Mouse (Mus musculus) lung, postnatal 25 days (tissue): ENCODE measurements around the gene Adam1b.
A peak's percentile ranks its signal among the peaks of the same experiment; 100 is the strongest.
"Not testable (repeated sequence)": the region's sequence is repeated elsewhere in the genome, so short reads cannot be mapped to it uniquely, and the experiment has no call there.

Experiments
- DNase-seq: peaks from one replicate; pipeline ENCODE4 v3.0.0; 2022; ENCODE audit warnings: low spot score

Gene Adam1b

DNA sequence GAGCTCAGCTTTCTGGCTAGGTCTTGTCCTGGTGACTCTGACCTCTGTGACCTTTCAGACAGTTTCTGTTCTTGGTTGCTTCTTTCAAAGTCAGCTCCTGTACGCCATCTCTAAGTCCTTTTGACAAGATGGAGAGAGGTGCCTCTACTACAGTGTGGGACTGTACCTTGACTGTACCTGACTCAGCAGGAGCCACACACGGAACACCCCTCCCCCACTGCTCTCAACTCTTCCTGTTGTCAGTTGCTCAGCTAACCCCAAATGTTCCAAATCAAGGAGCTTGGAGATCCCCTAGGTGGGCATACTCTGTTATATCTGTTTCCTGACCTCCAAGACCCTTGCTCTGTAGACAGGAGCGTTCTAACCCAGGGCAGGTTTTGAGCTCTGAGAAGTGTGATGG, at the start of gene Adam1b:
Adam1b (minus strand) TSS at position 205 of the 400 bp plus-strand sequence.
- DNase-seq, result no peak

DNA sequence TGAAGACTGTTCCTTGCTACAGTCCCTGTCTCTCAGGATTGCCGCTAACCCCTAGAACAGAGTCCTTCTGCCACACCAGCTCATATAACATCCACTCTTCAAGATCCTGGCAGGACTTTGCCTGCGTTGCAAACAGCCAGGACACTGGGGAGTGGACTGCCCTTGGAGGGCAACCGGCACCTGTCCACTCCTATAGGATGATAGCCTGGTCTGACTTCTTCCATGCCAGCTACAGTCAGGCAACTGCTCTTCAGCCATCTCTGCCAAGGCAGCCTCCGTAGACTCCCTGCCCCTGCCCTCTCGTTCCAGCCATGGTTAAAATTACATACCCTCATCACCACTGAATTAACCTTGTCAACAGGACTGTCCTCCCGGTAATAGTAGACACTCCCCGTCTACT, 46.0 kb upstream of the Adam1b start:
- DNase-seq, result no peak

DNA sequence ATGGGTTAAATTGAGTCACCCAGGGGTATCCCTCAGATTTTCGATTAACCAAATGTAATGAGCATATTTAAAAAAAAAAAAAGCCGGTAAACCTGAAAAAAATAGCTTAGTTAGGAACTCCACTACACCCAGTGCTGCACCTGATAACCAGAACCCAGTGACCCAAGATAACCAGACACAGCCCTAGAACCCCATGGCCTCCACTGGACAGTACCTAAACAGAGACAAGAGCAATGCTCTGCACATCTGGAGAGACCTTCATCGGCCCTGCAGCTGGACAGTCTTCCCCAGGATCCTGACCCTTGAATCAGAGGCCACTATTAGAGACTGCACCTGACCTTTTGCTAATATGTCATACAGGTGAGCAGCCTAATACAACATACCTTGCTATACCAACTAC, 43.8 kb upstream of the Adam1b start:
- no peak for DNase-seq

DNA sequence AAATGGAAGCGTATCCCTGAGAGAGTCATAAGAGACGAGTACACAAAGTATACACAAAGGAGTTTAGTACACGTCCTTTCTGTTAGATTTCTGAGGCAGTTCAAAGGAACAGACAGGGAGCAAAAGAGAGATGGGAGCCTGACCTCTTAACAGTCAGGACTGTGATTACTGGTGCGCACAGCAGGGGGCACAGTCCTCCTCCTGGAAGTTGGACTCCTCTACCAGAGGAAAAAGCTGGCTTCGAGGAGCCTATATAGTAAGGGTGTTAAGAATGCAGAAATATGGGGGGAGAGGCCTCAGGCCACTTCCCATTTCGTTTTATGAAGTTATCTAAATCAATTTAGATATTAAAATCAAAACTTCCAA, 43.3 kb upstream of the Adam1b start:
- peak; percentile 50 for DNase-seq

DNA sequence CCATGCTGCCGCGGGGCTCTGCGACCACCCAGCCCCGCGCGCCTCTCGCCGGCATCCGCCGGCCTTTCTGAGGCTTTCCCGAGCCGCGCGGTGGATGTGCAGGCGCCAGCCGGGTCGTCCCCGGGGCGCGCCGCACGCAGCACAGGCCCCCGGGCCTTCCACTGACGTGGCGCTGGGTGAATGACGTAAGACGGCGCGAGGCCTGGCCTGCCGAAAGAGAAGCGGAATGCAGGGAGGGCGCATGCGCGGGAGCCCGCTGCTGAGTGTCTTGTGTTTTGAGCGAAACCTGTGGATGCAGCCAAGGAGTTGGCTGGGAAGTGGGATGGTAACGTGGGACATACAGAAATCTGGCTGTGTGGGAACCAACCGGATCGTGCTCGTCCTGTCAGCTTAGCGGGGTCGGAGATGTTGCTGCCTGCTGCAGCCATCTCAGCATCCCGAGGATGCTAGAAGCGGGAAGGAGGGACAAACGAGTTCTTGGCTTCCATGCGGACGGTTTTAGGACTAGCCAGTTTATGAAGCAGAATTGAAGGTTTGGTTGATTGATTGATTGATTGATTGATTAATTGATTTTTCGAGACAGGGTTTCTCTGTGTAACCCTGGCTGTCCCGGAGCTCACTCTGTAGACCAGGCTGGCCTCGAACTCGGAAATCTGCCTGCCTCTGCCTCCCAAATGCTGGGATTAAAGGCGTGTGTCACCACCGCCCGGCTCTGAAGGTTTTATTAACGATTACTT, 42.7 kb upstream of the Adam1b start, which contains the start of gene Mapkapk5:
Mapkapk5 (minus strand) TSS at position 113 of the 737 bp plus-strand sequence.
- peak; percentile 96 for DNase-seq

DNA sequence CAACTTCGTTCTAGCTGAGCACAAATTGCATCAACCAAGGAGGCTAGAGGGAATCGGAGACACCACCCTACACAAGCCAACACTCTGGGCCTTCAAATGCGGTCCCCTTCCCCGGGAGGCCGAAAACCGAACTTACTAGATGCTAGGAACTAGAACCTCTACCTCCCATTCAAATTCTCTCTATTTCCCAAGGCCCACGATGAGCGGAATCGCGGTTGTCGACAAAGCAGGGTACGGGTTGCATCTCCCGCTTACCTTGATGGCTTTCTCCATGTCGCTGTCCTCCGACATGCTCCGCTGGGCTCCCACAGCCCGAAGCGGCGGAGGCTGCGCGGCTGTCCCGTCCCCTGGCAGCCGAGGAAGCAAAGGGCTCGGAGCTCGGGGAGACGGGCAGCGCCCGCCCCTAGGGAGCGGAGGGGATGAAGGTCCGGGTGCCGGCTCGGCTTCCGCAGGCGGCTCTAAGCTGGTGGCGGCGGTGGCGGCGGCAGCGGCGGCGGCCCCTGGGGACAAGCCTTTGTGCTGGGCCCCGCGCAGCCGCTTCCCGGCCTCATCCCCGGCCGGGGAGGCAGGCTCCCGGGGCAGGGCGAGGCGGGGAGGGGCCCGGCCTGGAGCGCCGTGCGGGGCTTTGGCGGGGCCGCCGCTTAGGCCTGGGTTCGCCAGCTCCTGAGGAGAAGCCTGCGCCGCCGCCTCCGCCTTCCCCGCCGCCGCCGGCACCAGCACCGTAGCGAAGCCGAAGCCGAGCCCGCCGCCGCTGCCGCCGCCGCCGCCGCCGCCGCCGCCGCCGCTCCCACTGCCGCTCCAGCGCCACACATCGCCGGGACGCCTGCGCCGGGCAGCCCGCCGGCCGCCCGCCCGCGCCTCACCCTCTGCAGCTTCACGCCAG, 41.9 kb upstream of the Adam1b start, which contains the start of the genes Adam1a and Gm42878:
Adam1a (minus strand) TSS at position 573 of the 883 bp plus-strand sequence.
Gm42878 (minus strand) TSS at position 573 of the 883 bp plus-strand sequence.
- DNase-seq, result no peak

DNA sequence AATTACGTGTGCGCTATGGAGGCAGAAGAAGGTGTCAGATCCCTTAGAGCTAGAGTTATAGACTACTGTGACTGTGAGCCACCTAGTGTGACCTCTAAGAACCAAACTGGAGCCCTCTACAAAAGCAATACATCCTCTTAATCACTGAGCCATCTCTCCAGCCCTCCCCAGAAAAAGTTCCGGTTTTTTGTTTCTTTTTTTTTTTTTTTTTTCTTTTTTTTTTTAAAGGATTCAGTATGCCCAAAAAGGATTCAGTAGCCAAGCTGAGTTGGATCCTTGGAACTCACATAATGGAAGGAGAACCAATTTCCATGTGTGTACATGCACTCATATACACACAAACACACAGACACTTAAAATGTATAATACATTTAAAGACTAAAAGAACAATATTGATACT, 40.1 kb upstream of the Adam1b start:
- no peak for DNase-seq

DNA sequence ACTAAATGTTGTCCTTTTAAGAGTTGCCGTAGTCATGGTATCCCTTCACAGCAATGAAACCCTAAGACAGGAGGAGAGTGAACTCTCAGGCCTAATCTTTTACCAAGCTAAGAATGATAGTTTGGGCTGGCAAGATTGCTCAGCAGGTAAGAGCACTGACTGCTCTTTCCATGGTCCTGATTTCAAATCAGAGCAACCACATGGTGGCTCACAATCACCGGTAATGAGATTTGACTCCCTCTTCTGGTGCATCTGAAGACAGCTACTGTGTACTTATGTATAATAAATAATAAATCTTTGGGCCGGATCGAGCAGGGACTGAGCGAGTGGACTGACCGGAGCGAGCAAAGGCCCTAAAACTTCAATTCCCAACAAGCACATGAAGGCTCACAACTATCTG, 38.0 kb upstream of the Adam1b start:
- no peak for DNase-seq

DNA sequence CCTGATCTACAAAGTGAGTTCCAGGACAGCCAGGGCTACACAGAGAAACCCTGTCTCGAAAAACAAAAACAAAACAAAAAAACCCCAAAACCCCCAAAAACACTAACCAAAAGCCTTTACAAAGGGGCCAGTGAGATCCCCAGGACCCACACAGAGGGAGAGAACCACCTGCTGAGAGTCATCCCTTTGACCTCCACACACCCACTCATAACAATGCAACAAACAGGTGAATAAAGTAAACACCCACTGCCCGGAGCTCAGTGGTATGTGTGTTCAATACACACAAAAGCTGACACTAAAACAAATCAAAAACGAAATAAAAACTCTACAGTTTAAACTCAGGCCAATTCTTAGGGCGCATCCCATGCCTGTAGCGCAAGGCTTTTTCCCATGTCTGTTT, 36.8 kb upstream of the Adam1b start:
- no peak for DNase-seq

DNA sequence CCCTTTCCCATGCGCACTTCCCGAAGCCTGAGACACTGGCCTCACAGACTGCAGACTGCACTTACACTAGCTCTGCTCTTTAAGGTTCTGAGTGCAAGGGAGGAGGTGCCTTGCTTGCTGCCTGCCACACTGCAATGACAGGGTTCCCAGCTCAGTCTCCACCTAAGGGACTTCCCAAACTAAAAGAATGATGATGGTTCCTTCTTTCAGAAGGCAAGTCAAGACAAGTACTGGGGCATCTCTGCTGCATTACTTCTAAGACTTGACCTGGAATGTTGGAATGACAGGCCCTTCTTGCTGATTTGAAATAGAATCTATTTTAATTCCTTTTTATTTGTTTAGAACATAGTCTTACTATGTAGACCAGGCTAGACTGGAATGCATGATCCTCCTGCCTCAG, 34.4 kb upstream of the Adam1b start:
- no peak for DNase-seq

DNA sequence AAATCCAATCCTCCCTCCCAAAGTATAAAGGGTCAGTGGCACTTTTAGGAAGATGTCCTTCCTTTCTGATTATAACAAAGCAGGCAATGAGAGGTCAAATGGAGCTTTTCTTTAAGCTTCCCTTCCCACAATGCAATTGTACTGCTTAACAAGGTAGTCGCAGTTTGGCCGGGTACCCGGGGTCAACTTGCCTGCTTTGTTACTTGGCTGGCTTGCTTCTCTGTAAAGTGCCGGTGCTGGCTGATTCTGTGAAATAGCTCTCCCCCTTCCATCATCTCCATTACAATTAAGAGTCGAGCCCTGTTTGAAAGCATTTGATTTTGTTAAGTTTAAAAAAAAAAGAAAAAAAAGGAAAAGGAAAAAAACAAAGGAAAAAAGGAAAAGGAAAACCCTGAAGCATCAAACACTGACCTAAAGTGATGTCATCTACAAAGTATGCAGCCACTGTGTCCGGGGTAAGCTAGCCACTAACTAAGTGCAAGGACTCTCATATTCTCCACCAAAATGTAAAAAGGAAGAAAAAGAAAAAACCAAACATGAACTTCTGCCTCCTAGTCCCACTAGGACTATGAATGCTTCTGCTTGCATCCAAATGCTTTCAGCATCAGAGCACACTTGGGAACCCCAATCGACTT, 33.8 kb upstream of the Adam1b start:
- DNase-seq, result no peak

DNA sequence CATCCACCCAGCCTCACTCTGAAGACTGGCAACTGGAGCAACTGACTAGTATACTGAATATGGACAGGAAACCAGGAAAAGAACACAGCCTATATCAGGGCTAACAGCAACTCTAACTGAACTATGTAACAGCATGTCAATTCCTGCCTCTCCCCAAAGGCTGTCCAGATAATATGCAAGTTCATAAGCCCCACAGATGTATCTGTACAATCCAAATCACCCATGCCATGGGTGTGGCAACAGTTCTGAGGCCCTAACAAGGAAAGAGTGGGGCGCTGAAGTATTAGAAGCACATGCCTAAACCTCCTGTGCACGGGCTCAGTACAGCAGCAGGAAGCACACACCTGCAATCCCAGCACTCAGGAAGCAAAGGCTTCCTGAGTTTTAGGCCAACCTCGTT, 31.9 kb upstream of the Adam1b start:
- no peak for DNase-seq

DNA sequence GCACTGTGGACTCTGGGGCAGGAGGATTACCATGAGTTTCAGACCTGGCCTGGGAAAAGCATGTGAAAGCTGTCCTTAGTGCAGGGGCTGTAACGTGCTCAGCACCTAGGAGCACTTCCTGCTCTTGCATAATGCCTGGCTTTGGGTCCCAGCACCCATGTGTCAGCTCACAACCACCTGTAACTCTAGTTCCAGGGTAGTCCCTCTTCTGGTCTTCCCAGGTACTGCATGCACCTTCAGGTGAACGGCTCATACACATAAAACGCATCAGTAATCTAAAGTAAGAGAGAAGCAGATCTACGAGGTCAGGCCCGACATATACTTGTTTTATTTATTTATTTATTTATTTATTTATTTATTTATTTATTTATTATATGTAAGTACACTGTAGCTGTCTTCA, 31.3 kb upstream of the Adam1b start:
- DNase-seq, result no peak

DNA sequence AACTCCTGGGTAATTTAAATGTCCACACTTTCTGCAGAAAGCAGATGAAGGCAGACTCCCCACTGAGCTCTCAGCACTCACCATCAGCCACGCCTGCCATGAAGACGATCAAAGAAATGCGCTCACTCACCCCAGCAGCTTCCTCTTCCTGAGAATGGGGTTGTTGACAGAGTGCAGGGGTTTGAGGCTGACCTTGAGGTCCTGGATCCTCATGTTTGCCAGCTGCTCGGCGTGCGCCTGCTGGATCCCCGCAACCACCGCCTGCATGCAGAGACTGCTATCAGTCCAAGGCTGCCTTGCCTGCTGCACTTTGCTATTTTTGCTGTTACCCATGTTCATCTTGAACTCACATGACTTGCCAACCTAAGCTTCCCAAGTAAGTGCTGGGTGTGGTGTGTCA, 23.7 kb upstream of the Adam1b start:
- no peak for DNase-seq

DNA sequence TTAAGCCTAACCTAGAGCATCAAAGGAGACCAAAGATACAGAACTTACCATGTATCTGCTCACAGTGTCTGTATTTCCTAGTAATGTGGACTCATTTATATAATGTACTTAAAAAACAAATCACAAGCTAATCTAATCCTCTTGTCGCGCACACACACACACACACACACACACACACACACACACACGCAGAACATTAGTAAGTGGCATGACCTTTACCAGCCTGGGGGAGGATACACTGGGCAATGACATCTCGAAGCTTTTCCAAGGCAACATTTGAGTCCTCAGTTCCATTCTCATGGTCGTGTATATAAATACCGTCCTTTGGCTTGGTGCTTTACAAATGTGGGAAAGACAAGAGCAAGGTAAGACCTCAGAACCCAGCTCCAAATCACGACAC, 23.3 kb upstream of the Adam1b start:
- no peak for DNase-seq

DNA sequence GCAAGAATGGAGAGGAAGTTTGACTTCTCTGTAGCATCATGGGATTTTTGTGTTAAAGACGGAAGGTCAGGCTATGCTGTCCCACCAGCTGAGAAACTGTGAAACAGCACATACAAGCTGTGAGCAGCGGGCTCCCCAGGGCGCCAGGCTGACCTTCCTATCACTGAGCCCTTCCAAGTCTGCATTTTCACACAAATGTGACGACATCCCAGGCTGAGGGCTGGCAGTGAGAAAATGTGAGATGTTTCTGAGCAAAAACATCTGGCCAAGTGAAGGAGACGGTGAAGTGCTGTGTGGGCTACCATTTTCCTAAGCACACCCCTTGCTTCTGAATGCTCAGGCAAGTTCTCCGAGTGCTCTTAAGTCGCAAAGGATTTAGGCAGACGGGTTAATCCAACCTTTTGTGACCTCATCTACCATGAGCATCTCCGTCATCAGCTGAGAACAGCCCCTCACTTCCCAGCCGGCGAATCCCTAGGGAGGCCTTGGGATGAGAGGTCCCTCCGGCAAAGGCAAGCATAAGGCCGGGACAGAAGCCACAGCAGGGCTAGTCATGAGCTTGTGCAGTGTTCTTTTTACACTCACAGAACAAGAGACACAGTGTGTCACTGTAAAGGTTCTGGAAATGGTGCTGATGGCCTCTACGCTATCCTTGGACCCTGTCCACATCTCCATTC, 22.7 kb upstream of the Adam1b start:
- no peak for DNase-seq

DNA sequence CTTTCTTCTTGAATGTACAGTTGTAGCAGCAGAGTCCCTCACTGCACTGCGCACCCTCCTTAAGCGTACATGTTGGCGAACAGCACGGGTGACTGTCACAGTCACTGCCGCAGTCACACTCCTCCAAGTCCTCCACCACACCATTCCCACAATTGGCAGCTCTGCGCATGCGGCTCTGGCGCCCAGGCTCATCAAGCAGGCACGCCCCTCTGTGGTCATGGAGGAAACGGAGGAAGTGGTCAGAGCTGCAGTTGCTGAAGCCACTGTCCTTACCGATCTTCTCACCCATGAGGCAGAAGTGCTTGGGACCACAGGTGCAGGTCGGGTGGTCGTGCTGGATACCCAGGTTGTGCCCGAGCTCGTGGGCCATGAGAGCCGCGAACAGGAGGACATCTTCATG, 16.5 kb upstream of the Adam1b start:
- not testable (repeated sequence) for DNase-seq

DNA sequence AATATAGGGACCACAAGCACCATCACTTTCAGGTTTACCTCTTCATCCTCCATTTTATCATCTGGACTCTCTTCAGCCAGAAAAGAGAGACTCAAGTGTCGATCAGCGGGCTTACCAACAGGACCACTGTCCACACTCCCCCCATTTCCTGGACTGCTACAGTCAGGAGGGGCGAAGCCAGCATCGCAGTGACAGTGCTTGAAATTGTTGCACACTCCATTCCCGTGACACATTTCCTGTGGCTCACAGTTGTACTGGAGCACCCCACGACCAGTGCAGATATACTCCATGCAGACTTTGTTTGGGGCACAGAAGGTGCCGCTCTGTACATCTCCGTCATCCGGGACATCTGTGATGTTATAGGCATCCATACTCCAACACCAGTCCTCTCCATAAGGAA, 15.7 kb upstream of the Adam1b start:
- DNase-seq, result no peak

DNA sequence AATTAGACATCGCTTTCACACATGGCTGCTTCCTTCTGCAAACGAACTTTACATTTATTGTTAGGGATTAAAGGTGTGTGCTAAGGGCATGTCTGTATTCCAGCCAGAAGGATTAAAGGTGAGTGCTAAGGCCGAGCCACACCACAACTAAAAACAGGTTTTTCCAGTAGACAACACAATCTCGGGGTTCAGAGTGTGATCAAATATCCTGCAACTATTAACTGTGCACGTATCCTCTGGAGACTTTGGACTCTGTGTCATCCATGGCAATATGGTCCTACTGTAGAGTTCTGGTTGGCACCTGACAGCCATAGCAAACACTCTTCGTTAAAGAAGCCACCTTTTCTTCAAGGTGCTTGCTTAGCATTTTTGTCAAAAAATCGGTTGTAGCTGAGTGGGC, 6.8 kb upstream of the Adam1b start:
- DNase-seq, result no peak

DNA sequence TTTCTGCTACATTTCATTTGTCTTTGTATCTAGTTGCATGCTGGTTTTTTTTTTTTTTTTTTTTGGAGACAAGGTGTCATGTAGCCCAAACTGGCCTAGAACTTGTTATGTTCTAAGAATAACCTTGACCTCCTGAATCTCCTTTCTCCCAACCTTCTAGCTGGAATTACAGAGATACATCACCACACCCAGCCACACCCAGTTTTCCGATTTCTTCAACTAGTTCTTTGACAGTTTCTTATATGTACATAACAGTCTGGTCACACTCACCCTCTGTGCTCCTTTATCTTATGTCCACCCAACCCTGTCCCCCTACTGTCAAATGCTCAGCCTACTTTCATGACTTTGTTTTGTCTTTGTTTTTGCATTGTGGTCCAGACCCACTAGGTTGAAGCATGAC, 3.6 kb upstream of the Adam1b start:
- no peak for DNase-seq

DNA sequence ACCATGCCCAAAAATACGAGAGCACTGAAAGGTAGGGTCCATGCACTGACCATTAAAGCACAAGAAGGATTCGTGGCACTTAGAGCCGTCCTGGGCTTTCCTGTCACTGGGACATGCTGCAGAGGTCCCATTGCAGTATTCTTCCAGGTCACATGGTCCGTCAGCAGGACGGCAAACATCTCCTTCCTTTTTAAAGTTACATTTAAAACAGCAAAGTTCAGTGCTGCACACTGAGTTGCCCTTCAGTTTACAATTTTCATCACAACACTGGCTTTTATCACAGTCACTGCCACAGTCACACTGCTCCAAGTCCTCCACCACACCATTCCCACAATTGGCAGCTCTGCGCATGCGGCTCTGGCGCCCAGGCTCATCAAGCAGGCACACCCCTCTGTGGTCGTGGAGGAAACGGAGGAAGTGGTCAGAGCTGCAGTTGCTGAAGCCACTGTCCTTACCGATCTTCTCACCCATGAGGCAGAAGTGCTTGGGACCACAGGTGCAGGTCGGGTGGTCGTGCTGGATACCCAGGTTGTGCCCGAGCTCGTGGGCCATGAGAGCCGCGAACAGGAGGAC, 1.7 kb downstream of the Adam1b start:
- not testable (repeated sequence) for DNase-seq

DNA sequence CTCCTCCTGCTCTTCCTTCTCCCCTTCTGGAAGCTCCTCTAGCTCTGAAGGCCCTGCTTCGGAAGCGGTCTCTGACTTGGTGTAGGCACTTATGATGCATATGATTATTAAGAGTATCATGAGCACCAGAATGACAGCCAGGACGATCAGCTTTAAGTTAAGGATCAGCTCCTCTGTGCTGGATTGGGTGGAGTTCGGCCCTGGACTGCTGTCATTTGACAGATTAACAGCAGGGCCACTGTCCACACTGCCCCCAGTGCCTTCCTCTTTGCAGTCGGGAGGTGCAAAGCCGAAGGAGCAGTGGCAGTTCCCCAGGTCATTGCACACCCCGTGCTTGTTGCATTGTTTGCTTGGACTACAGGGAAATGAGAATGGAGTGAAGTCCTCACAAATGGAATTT, 2.5 kb downstream of the Adam1b start:
- DNase-seq, result no peak
